Mouse (Mus musculus): ENCODE data around the gene Sos2. TPM values are rescaled to one million over a fixed set of nuclear protein-coding genes. Genes with fewer than 3 reads are reported as not detected.

Gene Sos2
- polyA plus RNA-seq, 1 experiment = 31.2 TPM

Other genes starting within 250 kb of the Sos2 start
- gene Vcpkmt, start 98.8 kb downstream of the Sos2 start, polyA plus RNA-seq (2012; rRNA removed) = 23.7 and 26.8 TPM in 2 replicates
- gene L2hgdh, start 43.0 kb upstream of the Sos2 start, polyA plus RNA-seq (2012; rRNA removed) = 11.4 and 13.6 TPM in 2 replicates
- gene Atp5s, start 43.1 kb upstream of the Sos2 start, polyA plus RNA-seq (2012; rRNA removed) = 33.7 and 34.9 TPM in 2 replicates
- gene Cdkl1, start 109.4 kb upstream of the Sos2 start, polyA plus RNA-seq (2012; rRNA removed) = 9.6 and 11.4 TPM in 2 replicates
- gene Atl1, start 210.8 kb upstream of the Sos2 start, polyA plus RNA-seq (2012; rRNA removed) = 90.2 and 117 TPM in 2 replicates
- gene Map4k5, start 211.3 kb upstream of the Sos2 start, polyA plus RNA-seq (2012; rRNA removed) = 26.0 and 28.8 TPM in 2 replicates

Measured in frontal cortex, adult 2 months (tissue).